In the genomic region with DNA sequence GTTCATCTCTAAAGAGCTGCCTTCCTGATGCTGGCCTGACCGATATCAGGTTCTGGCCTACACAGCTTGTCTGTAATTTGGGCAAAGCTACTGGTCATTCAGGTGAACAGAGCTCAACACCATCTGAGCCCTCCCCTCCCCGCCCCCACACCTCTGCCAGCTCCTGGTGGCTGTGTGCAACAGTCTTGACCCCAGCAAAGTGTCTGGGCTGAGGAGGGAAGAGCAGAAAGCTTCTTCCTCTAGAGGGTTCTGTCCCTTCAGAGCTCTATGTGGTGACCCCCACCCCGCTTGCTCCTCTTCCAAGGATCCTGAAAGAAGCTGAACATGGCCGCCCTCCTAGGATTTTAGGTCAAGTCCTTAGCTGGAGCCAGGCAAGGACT, we compare ENCODE assay signal across 8 mouse cellular contexts. TPM values are rescaled to one million over a fixed set of nuclear protein-coding genes. Genes with fewer than 3 reads are reported as not detected.
DNase-seq lines count a peak whose midpoint lies in the region; ATAC-seq and TF ChIP-seq lines count a peak whose summit lies in the region.

No protein-coding gene starts in this region.

- DNase-seq in heart, adult 11 months, result no peak
- DNase-seq in CH12.LX (ENCODE audit: extremely low read depth) (no peak), adipocyte (ENCODE audit: low spot score) (no peak)
- no peak for DNase-seq in liver, embryonic 13.5 days
- no peak for DNase-seq in gastrocnemius, postnatal 4 days (ENCODE audit: low spot score in 2 of 2)
- no peak for DNase-seq in spleen, postnatal 4 days (ENCODE audit: low spot score in 2 of 2)

- H3K4me3 ChIP-seq in heart, embryonic 12.5 days, result no peak overlapping the region
- H3K4me3 ChIP-seq in CH12.LX (replicated peaks in 1 of 3; ENCODE audit: low read depth in 2 of 3, low read length in 2 of 3, poor library complexity in 1 of 3), result peak overlapping the region in 2 of 3 experiments; percentile 6 to 17
- H3K4me3 ChIP-seq in forebrain, embryonic 13.5 days, result no peak overlapping the region
- H3K4me3 ChIP-seq in liver, embryonic 13.5 days (replicated peaks), result no peak overlapping the region

- dilution Hi-C loops in CH12.LX (cut with MboI; ENCODE audit: extremely low pct_ligation_motif_present, extremely low pct_unique_long_range_greater_than_20kb, low sequenced_read_pairs), result no loop called here

- no peak for ATAC-seq in heart, embryonic 12.5 days (ENCODE audit: insufficient number of reproducible peaks, low FRiP score)
- no peak; the same call in 1 of the 2 replicates for ATAC-seq in forebrain, embryonic 13.5 days
- ATAC-seq in liver, embryonic 13.5 days (ENCODE audit: low read depth), result no peak

- in situ Hi-C loops in CH12.LX (cut with MboI; ENCODE audit: low pct_ligation_motif_present, low pct_unique_long_range_greater_than_20kb, low sequenced_read_pairs), result no loop called here

- H3K4me1 ChIP-seq in heart, embryonic 12.5 days (replicated peaks), result peaks cover 57% of the 10 kb centered on the region
- peaks cover 43 to 94% of the 10 kb centered on the region in 2 experiments for H3K4me1 ChIP-seq in CH12.LX (ENCODE audit: control insufficient read depth in 1 of 2, insufficient read depth in 2 of 2)
- H3K4me1 ChIP-seq in forebrain, embryonic 13.5 days, result peaks cover 24% of the 10 kb centered on the region
- H3K4me1 ChIP-seq in liver, embryonic 13.5 days (replicated peaks), result peaks cover 32% of the 10 kb centered on the region

- no peaks in the 10 kb centered on the region for H3K27me3 ChIP-seq in heart, embryonic 12.5 days (replicated peaks)
- no peaks in the 10 kb centered on the region for H3K27me3 ChIP-seq in CH12.LX (replicated peaks)
- no peaks in the 10 kb centered on the region for H3K27me3 ChIP-seq in forebrain, embryonic 13.5 days
- H3K27me3 ChIP-seq in liver, embryonic 13.5 days, result no peaks in the 10 kb centered on the region

- no peaks in the 10 kb centered on the region for H3K9me3 ChIP-seq in heart, embryonic 12.5 days (replicated peaks)
- H3K9me3 ChIP-seq in CH12.LX (replicated peaks; ENCODE audit: low read length), result no peaks in the 10 kb centered on the region
- H3K9me3 ChIP-seq in forebrain, embryonic 13.5 days (replicated peaks), result no peaks in the 10 kb centered on the region
- no peaks in the 10 kb centered on the region for H3K9me3 ChIP-seq in liver, embryonic 13.5 days (replicated peaks)

- peak overlapping the region; percentile 84 for H3K27ac ChIP-seq in heart, embryonic 12.5 days (ENCODE audit: poor library complexity, severe bottlenecking)
- peak overlapping the region; percentile 99 for H3K27ac ChIP-seq in CH12.LX (ENCODE audit: insufficient read depth, low read depth)
- H3K27ac ChIP-seq in forebrain, embryonic 13.5 days, result peak overlapping the region; percentile 92
- H3K27ac ChIP-seq in liver, embryonic 13.5 days, result peak overlapping the region; percentile 59

- no peaks in the 10 kb centered on the region; the same call in 1 of the 2 replicates for H3K79me2 ChIP-seq in CH12.LX (replicated peaks; ENCODE audit: control insufficient read depth, extremely low read depth, insufficient read depth, poor library complexity, severe bottlenecking)

- no peak for TF ChIP-seq POLR2A in CH12.LX (IDR thresholded peaks at IDR 0.05; ENCODE audit: low read depth, low read length)

- WGBS in heart, embryonic 12.5 days, result 85% methylated on average over 4 of the region's 4 CpGs
- WGBS in forebrain, embryonic 13.5 days, result 62% methylated on average over 4 of the region's 4 CpGs
- 70% methylated on average over 4 of the region's 4 CpGs for WGBS in liver, embryonic 13.5 days (ENCODE audit: insufficient replicate concordance)

- TF ChIP-seq RAD21 in CH12.LX (IDR thresholded peaks at IDR 0.05; ENCODE audit: low read depth, low read length), result no peak

- H3K9ac ChIP-seq in heart, embryonic 12.5 days, result peak overlapping the region; percentile 29; the same call in 1 of the 2 replicates
- H3K9ac ChIP-seq in CH12.LX (ENCODE audit: insufficient read depth, low read depth), result peak overlapping the region; percentile 56
- H3K9ac ChIP-seq in forebrain, embryonic 13.5 days, result peak overlapping the region; percentile 44; the same call in 1 of the 2 replicates
- H3K9ac ChIP-seq in liver, embryonic 13.5 days, result no peak overlapping the region

- no peak overlapping the region for H3K4me2 ChIP-seq in heart, embryonic 12.5 days
- peak overlapping the region; percentile 48; the same call in 1 of the 2 replicates for H3K4me2 ChIP-seq in CH12.LX (ENCODE audit: insufficient read depth, low read depth, poor library complexity, severe bottlenecking)
- peak overlapping the region; percentile 19; the same call in 1 of the 2 replicates for H3K4me2 ChIP-seq in forebrain, embryonic 13.5 days
- no peak overlapping the region for H3K4me2 ChIP-seq in liver, embryonic 13.5 days

- TF ChIP-seq CTCF in CH12.LX (conservative IDR thresholded peaks at IDR 0.05 in 1 of 2, IDR thresholded peaks at IDR 0.05 in 1 of 2; ENCODE audit: low read depth in 2 of 2, low read length in 2 of 2), result no peak

- no peak for TF ChIP-seq EP300 in CH12.LX (IDR thresholded peaks at IDR 0.05; ENCODE audit: low read length)

- H3K36me3 ChIP-seq in heart, embryonic 12.5 days, result no peaks in the 10 kb centered on the region
- no peaks in the 10 kb centered on the region for H3K36me3 ChIP-seq in CH12.LX (replicated peaks in 1 of 2; ENCODE audit: control insufficient read depth in 1 of 2, insufficient read depth in 1 of 2, low read length in 1 of 2)
- H3K36me3 ChIP-seq in forebrain, embryonic 13.5 days (ENCODE audit: poor library complexity, severe bottlenecking), result no peaks in the 10 kb centered on the region
- no peaks in the 10 kb centered on the region for H3K36me3 ChIP-seq in liver, embryonic 13.5 days

TF ChIP-seq in CH12.LX, 34 proteins besides CTCF, POLR2A, EP300 and RAD21:
- no peak for TF ChIP-seq BHLHE40 (IDR thresholded peaks at IDR 0.05; ENCODE audit: low read depth, low read length)
- TF ChIP-seq MYC (IDR thresholded peaks at IDR 0.05; ENCODE audit: low read depth, low read length), result peak; percentile 26; the same call in 1 of the 2 replicates
- no peak for TF ChIP-seq CHD1 (IDR thresholded peaks at IDR 0.05; ENCODE audit: low read depth, low read length)
- peak; percentile 24 for TF ChIP-seq CHD2 (IDR thresholded peaks at IDR 0.05; ENCODE audit: low read length)
- no peak; the same call in 1 of the 2 replicates for TF ChIP-seq SMC3 (IDR thresholded peaks at IDR 0.05; ENCODE audit: low read depth, low read length)

RNA-seq across cellular contexts. Expression of gene Nfkbia, which starts 46.1 kb away (rescaled TPM):
- polyA plus RNA-seq in heart, embryonic 12.5 days (2016; fragmentation: Nextera tagmentation; extraction: Ambion mirVana), result 38.8 and 45.0 TPM in 2 replicates
- total RNA-seq in CH12.LX (2012; rRNA removed), result 465 and 702 TPM in 2 replicates
- 138 and 178 TPM in 2 replicates for total RNA-seq in CH12.LX (2014; rRNA removed)
- polyA plus RNA-seq in CH12.LX (2012; ENCODE audit: insufficient read length, low read depth), result 115 and 143 TPM in 2 replicates
- polyA plus RNA-seq in forebrain, embryonic 13.5 days (2015; fragmentation: Nextera tagmentation; extraction: Ambion mirVana), result 46.4 and 47.0 TPM in 2 replicates
- polyA plus RNA-seq in liver, embryonic 13.5 days (2015; fragmentation: Nextera tagmentation; extraction: Ambion mirVana), result 15.0 and 15.6 TPM in 2 replicates
- total RNA-seq in gastrocnemius, postnatal 4 days (2021), result 10 to 100 TPM; 37.1 to 46.5 TPM

Comparison
In these comparisons a context has a peak if more than half of its experiments do, and no peak if none do; other contexts are left out.
1. H3K4me2 ChIP-seq: peak in CH12.LX (single experiment) and forebrain, embryonic 13.5 days (single experiment); none in heart, embryonic 12.5 days (single experiment) and liver, embryonic 13.5 days (single experiment).
2. H3K4me3 ChIP-seq: peak in CH12.LX (2 of 3); none in heart, embryonic 12.5 days (single experiment), forebrain, embryonic 13.5 days (single experiment) and liver, embryonic 13.5 days (single experiment).
3. Peak in every context shown above with its lines, with median percentiles within 50 percentile points of each other: H3K27ac ChIP-seq.